Mouse (Mus musculus): Measurements from ENCODE around the gene Il16.

- TF ChIP-seq CTCF (IDR thresholded peaks at IDR 0.05; ENCODE audit: insufficient read depth, low read length) (no peak), POLR2A (IDR thresholded peaks at IDR 0.05; ENCODE audit: borderline replicate concordance, extremely low read depth, low read depth, low read length) (no peak)
These were observed 12.7 kb downstream of the Il16 start for GRCm38 (mm10) chr7:83732781-83733180.

All from lung, adult 2 months (tissue).